Mouse (Mus musculus): ENCODE results near the gene Rrnad1. TPM values are rescaled to one million over a fixed set of nuclear protein-coding genes. Genes with fewer than 3 reads are reported as not detected.

Gene Rrnad1
- polyA plus RNA-seq, 1 experiment: 17.5 TPM

- 39% methylated on average over 13 of the region's 13 CpGs for WGBS
- DNase-seq (ENCODE audit: low read depth, low spot score): no peak
Observed at GRCm38 (mm10) chr3:87949955-87950515, 19.5 kb upstream of the Rrnad1 start.

- 31% methylated on average over 16 of the region's 16 CpGs for WGBS
- DNase-seq (ENCODE audit: low read depth, low spot score): no peak
Observed at GRCm38 (mm10) chr3:87949266-87949954, 18.9 kb upstream of the Rrnad1 start.

- no peak for DNase-seq (ENCODE audit: low read depth, low spot score)
- 6% methylated on average over 35 of the region's 35 CpGs for WGBS
Observed at GRCm38 (mm10) chr3:87948378-87949265, 18.1 kb upstream of the Rrnad1 start, which contains the start of gene Crabp2. TSS of gene Crabp2 (plus strand) at chr3:87948666.

GRCm38 (mm10) chr3:87947811-87948199 is 17.3 kb upstream of the Rrnad1 start:
- no peak for DNase-seq (ENCODE audit: low read depth, low spot score)
- WGBS: 3% methylated on average over 17 of the region's 17 CpGs

- 16% methylated on average over 26 of the region's 26 CpGs for WGBS
- no peak for DNase-seq (ENCODE audit: low read depth, low spot score)
Observed at GRCm38 (mm10) chr3:87947056-87947810, 16.7 kb upstream of the Rrnad1 start.

- WGBS: 55% methylated on average over 1 of the region's 1 CpGs
Observed at GRCm38 (mm10) chr3:87946541-87946860, 16.0 kb upstream of the Rrnad1 start.

GRCm38 (mm10) chr3:87945781-87946540 is 15.4 kb upstream of the Rrnad1 start:
- WGBS: 63% methylated on average over 12 of the region's 12 CpGs

More at GRCm38 (mm10) chr3:87946541-87946860, 16.0 kb upstream of the Rrnad1 start:
- no peak for DNase-seq (ENCODE audit: low read depth, low spot score)

GRCm38 (mm10) chr3:87944838-87945600 is 14.5 kb upstream of the Rrnad1 start:
- 18% methylated on average over 4 of the region's 4 CpGs for WGBS
- DNase-seq (ENCODE audit: low read depth, low spot score): no peak

More at GRCm38 (mm10) chr3:87945781-87946540, 15.4 kb upstream of the Rrnad1 start:
- no peak for DNase-seq (ENCODE audit: low read depth, low spot score)

- WGBS: 56% methylated on average over 7 of the region's 7 CpGs
- DNase-seq (ENCODE audit: low read depth, low spot score): no peak
Observed at GRCm38 (mm10) chr3:87943586-87943985, 13.1 kb upstream of the Rrnad1 start.

GRCm38 (mm10) chr3:87942471-87942870 is 12.0 kb upstream of the Rrnad1 start:
- WGBS: 91% methylated on average over 2 of the region's 2 CpGs
- no peak for DNase-seq (ENCODE audit: low read depth, low spot score)

GRCm38 (mm10) chr3:87940611-87941010 is 10.1 kb upstream of the Rrnad1 start:
- no peak for DNase-seq (ENCODE audit: low read depth, low spot score)
- WGBS: 67% methylated on average over 5 of the region's 5 CpGs

- no peak for DNase-seq (ENCODE audit: low read depth, low spot score)
- 95% methylated on average over 2 of the region's 2 CpGs for WGBS
Observed at GRCm38 (mm10) chr3:87935776-87936175, 5.3 kb upstream of the Rrnad1 start.

- 53% methylated on average over 4 of the region's 4 CpGs for WGBS
- no peak for DNase-seq (ENCODE audit: low read depth, low spot score)
Observed at GRCm38 (mm10) chr3:87935201-87935600, 4.7 kb upstream of the Rrnad1 start.

- WGBS: 46% methylated on average over 4 of the region's 4 CpGs
- no peak for DNase-seq (ENCODE audit: low read depth, low spot score)
Observed at GRCm38 (mm10) chr3:87934501-87934900, 4.0 kb upstream of the Rrnad1 start.

- DNase-seq (ENCODE audit: low read depth, low spot score): no peak
Observed at GRCm38 (mm10) chr3:87934026-87934425, 3.5 kb upstream of the Rrnad1 start.

GRCm38 (mm10) chr3:87929341-87930077 is 1.0 kb downstream of the Rrnad1 start:
- WGBS: 1% methylated on average over 26 of the region's 26 CpGs

More at GRCm38 (mm10) chr3:87934026-87934425, 3.5 kb upstream of the Rrnad1 start:
- WGBS: 45% methylated on average over 5 of the region's 5 CpGs

GRCm38 (mm10) chr3:87927452-87927851 is 3.1 kb downstream of the Rrnad1 start:
- DNase-seq (ENCODE audit: low read depth, low spot score): no peak
- 84% methylated on average over 5 of the region's 5 CpGs for WGBS

More at GRCm38 (mm10) chr3:87929341-87930077, 1.0 kb downstream of the Rrnad1 start:
- DNase-seq (ENCODE audit: low read depth, low spot score): no peak

GRCm38 (mm10) chr3:87924996-87925395 is 5.5 kb downstream of the Rrnad1 start:
- no peak for DNase-seq (ENCODE audit: low read depth, low spot score)
- WGBS: 86% methylated on average over 7 of the region's 7 CpGs

All from large intestine, adult 2 months (tissue).